Mouse (Mus musculus) WW6 (cell line): ENCODE measurements around the gene Stard9.

Experiments
- DNase-seq: peaks from one replicate; pipeline ENCODE4 v3.0.0-alpha.2; 2013; ENCODE audit warnings: low read depth, low spot score

Stard9 gene

DNA sequence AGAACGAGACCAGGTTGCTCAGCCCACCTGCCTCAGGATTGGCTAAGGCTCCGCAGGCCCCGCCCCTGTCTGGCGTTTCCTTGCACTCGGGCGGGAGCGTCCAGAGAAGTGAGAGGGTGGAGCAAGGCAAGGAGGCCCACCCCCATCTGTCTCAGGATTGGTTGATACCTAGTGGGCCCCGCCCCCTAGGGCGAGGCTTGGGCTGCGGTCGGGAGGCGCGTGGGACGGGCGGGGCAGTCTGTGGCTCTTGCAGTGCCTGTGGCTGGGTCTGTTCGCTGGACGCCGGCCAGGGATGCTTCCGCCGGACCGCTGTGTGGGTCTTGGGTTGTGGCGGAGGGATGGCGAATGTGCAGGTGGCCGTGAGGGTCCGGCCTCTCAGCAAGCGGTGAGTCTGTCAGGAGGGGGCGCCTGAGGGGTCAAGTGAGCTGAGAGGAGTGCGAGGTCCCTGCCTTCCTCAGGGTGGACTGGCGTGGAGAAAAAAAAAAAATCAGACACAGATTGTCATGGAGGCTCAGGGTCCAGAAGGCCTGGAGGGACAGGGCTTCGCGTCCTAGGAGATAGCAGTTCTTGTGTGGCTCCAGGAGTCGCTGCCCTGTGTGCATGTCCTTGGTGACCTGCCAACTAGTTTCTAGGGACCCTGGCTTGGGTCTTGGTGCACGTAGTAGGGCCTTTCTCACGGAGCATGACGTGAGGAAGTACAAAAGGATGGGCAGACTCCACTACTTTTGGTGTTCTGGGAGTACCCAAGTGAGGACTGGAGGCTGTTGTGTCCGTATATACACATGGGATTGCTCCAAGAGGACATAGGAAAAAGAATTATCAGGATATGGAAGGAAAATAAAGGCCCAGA, at the start of gene Stard9:
Stard9 (plus strand) TSS at position 236 of the 850 bp plus-strand sequence.
- DNase-seq, result peak; percentile 95

DNA sequence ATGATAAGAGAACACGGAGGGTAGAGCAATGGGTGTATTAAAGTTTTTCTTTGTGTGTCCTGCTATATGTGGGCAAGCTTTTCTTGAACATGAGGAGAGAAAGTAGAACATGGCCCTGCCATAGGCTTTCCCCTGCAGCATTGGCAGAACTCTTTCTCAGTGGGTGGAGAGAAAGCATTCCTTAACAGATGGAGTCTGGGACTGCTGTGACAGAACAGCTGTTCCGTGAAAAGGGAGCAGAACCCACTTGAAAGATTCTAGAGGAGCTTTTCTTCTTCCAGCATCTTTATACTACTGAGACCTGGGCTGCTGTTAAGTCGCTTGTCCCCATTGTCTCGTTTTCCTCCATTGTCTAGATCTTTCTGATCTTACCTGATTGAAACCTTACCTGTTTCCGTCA, 39.2 kb upstream of the Stard9 start:
- no peak for DNase-seq

DNA sequence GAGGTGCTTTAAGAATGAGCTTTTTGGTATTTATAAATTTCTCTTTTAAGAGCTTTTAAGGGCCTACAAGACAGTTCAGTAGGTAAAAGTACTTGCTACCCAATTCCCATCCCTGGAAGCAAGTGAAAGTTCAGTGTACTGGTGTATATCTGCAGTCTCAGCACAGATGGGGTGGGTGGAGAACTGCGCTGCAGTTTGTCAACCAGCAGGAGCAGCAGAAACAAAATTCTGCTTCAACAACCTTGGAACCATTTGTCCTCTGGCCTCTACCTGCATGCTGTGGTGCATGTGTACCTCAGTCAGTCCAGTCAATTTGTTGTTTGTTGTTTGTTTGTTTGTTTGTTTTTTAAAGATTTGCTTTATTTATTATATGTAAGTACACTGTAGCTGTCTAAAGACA, 36.7 kb upstream of the Stard9 start:
- no peak for DNase-seq

DNA sequence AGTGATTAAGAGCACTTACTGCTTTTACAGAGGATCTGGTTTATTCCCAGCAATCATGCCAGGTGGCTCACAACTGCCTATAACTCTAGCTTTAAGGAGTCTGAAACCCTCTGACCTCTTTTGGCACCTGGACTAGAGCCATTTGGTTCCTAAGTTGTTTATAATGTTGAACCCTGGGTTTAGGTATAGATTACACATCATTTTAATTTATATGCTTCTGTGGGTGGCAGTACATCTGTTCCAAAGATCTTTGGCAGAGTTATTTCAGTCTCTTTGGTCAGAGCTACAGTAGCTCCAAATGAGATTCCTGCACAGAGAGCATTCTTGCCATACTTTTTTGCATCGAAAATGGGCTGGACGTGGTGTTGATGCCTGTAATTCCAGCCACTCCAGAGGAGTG, 31.2 kb upstream of the Stard9 start:
- no peak for DNase-seq

DNA sequence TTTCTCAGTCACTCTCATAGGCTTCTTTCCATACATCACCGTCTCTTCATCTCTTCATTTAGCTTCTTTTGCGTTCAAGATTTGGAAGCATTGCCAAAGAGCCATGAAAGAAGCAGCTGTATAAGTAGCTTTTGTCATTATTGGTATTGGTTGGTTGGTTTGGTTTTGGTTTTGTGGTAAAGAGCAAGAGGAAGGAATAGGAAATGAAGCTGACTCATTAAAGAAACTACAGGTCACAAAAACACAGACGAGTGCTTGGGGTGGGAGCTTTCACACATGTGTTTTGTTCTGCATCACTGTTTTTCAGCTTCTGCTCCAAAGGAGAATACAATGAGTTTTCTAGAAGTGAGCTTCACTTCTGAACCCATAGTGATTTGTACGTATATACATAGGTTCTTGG, 29.4 kb upstream of the Stard9 start:
- no peak for DNase-seq

DNA sequence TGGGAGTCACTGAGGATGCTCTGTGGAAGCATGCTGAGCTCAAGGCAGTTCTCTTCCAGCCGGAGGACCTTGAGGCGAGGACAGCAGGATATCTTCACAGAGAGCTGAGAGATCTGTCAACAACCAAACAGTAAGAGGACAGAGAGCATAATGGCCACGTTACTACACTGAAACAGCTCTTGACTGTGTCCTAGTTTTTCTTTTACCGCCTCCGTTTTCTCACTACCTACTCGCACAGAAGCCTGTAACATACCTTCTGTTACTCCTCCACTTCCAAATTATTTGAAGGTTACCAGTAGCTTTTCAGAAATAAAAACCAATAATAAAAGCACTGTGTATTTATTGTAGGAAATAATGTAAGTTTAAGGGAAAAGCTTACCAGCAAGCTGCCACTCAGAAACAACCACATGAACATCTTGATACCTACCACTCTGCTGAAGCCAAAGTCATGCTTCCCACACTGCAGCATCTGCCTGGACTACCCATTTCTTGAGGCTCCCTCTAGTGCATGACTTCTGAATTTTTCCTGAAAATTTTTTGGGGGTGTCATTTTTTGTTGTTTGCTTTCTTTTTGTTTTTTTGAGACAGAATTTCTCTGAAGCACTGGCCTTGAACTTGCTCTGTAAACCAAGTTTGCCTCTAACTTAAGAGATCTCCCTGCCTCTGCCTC, 22.8 kb upstream of the Stard9 start:
- DNase-seq, result no peak

DNA sequence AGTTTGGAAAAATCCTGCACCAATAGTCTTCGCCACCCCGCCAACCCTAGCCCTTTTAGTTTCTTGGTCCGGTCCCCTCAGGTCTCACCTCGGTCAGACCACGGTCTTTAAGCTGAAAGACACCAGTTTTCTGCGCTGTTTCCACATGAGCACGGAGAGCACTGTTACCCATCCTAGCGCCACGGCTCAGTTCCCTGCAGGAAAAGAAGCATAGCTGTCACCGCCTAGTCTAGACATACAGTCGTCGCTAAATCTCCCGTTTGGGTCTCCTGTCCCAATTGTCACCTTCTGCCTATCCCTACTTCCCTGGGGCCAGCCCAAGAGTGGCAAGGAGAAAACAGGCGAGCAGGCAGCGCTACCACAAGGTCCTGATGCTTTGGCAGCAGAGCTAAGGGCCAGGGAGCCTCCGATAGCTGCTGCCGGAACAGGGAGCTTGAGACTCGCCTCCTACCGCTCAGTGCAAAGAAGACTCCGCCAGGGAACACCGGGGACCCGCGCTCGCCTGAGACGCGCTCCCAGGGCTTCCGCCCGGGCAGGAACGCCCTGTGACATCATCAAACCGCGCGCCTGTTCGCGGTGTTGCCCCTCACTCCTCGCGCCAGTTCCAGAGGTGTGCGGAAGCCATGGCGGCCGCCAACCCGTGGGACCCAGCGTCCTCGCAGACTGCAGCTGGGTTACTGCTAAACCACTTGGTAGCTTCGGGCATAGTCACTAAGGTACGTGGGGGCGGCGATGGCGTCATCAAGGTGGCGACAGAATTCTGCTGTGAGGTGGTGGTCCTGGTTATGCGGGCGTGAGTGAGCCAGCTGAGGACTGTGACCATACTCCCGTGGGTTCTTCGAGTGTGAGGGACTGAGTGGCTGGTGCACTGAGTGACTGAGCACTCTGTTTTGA, 19.8 kb upstream of the Stard9 start, which contains the start of the genes Haus2 and Lrrc57:
Haus2 (plus strand) TSS at position 554 of the 894 bp plus-strand sequence.
Lrrc57 (minus strand) TSS at position 691 of the 894 bp plus-strand sequence.
- DNase-seq, result peak; percentile 92

DNA sequence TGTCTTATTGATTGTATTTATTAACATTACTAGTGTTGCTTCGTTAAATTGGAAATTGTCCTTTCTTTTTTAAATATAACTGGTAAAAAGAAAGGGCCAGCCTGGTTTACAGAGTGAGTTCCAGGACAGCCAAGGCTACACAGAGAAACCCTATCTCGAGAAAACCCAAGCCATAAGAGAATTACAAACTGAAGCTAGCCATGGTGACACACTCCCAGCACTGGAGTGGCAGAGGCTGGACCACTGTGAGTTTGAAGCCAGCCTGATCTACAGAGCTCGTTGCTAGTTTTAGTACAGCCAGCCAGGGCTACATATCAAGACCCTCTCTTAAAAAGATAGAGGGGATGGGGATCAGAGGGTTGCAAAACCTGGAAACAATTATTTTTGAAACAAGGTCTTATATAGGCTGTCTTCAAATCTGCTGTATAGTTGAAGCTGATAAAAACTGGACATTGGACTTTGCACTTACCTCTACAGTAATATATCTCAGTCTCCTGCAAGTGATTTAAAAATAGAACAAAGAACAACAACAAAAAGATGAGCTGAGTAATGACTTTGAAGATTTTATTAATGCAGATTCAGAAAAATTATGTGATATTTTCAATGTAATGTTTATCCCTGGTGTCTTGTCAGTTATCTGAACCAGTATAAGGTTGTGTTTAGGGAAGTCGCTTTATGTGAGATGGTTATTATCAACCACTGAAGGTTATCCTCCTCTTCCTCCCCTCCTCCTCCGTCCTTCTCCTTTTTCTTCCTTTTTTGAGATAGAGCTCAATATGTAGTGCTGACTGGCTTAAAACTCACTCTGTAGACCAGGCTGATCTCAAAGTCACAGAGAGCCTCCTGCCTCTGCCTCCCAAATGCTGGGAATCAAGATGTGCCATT, 12.4 kb upstream of the Stard9 start:
- no peak for DNase-seq

DNA sequence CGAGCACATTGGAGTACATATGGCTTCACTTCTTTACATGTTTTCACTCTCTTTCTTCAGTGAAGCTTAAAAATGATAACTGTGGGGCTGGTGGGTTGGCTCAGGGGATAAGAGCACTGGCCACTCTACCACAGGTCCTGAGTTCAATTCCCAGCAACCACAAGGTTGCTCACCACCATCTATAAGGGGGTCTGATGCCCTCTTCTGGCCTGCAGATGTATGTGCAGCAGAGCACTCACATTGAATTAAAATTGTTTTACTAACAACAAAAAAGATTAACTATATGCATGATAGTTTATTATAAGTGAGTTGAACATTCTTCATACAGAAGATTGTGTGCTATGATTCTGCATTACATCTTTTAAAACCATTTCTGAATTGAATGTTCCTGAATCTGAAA, 9.4 kb upstream of the Stard9 start:
- DNase-seq, result no peak

DNA sequence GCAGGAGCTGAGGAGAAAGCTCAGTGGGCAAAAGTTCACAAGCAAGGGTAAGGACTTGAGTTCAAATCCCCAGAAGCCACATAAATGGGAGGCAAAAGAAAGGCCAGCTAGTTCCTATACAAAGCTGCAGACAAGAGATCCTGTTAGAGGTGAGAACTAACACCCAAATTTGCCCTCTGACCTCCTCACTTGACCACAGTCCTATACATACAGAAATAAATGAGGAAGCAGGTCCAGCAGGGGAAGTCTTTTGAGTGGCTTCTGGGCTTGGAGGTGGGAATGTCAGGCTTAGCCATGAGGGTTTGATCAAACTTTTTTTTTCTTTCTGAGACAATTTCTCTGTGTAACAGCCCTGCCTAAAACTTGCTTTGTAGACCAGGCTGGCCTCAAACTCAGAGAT, 6.0 kb upstream of the Stard9 start:
- DNase-seq, result no peak

DNA sequence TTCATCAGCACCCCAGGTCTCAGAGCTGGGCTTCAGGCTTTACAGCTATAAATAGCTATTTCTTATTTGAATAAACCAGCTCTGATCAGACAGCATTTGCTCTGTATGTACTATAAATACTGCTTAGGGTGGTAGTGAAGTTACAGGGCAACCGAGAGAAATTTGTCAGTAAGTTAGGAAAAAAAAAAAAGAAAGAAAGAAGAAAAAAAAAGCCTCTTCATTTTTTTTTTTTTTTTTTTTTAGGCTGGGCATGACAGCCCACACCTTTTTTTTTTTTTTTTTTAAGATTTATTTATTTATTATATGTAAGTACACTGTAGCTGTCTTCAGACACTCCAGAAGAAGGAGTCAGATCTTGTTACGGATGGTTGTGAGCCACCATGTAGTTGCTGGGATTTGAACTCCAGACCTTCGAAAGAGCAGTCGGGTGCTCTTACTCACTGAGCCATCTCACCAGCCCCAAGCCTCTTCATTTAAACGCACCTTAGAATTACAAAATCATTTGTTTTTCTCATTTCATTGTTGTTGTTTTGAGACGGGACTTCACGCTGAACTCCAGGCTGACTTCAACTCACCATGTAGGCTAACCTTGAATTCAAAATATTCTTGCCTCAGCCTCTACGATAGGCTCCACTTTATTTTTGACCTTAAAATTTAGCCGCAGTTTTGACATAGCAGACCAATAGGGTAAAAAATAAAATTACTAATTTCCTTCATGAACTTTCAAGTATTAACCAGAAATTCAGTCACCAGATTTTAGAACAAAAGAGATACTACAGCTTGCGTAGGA, 650 bp upstream of the Stard9 start:
- DNase-seq, result no peak

DNA sequence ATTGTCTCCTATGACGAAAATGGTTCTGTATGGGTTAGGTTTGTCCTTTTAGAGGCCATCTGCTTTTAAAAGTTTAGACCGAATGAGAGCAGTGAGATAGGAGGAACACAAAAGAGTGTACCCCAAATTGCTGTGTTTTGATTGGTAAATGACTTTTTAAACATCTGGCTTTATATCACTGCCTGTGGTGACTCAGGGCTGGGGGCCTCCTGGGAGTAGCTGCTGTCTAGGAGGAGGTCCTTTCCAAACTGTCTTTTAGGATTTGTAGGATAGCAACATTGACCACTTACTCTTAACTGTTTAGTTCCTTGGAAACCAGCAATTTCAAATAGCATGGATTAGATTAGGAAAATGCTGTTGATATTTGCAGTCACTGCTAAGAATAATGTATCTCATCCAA, 1.3 kb downstream of the Stard9 start:
- DNase-seq, result no peak

DNA sequence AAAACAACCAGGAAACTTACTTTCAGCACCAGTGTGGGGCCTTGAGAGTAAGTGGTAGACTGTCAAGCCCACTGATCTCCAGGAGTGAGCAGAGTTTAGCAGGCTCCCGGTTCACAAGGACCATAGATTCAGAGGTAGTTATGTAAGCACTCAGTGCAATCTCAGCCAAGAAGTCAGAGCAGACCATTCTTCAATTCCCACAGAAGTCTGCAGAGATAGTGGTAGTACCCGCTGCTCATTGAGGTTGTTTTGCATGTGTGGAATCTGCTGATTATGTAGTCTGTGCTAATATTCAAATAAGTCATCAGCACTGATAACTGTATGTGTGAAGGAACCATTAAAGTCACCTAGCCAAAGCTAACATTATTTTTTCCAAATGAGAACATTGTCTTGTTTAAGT, 1.7 kb downstream of the Stard9 start:
- no peak for DNase-seq

DNA sequence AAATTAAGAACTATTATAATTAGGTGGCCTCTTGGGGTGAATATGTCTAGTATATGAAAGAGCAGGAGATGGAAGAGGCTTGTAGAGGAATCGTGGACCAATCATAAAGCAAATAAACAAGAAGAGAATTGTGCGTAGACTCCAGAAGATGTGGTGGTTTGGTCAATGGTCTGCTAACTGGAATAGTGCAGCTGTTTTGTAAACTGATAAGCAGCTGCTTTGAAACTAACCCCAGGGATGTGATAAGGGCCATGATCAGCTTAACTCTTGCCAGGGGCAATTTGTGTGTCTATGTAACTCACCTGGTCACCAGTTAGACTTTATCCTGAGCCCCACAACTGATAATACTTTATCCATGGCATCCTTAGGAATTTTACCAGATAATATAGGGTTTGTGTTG, 2.6 kb downstream of the Stard9 start:
- no peak for DNase-seq

DNA sequence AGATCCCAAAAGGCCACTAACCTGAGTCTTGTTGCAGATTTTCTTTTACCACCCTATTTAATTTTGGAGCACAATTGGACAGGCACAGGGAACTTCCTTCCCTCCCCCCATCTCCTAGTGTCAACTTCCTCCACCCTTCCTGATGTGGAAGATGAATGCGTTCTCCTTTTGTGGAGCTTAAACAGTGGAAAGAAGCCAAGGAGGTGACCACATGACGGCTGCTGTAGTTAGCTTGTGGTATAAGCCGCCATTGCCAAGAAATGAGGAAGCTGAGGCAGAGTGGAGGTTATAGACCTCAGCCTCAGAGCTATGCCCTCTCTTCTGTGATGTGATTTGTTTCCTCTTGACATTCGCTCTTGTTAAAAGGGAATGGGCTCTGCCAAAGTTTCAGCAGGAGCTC, 3.0 kb downstream of the Stard9 start:
- DNase-seq, result no peak

DNA sequence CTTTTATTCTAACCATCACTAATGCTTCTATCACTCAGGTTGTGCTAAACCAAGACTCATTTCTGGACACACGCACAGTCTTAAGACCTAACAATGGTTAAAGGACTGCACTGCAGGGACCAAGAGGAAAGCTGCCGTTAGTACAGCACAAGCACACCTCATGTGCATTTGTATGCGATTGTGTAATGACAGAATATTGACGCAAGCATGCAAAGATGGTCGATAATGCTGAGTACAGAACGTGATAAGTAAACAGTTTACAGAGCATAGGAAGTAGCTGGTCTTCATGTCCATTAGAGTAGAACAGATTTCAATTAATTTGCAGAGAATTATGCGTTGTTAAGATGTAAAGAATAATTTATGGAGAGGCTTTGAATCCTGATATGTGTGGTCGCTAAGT, 11.9 kb downstream of the Stard9 start:
- DNase-seq, result no peak

DNA sequence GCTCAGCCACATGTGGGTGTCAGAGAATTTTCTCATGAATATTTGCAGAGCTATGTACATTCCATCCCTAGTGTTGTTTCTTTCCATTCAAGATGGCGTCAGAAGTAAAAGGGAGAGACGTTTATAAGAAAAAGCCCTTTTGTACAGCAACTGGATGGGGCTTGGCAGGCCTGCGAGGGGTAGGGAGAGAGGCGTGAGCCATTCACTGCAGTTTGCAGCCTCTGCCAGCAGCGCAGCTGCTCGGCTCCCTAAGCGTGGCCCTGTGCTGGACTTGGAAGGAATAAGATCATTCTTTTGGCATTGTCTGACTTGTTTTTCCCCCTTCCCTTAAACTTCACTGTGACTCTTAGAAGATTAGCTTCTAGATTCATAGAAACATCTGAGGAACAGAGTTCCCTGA, 14.9 kb downstream of the Stard9 start:
- DNase-seq, result no peak

DNA sequence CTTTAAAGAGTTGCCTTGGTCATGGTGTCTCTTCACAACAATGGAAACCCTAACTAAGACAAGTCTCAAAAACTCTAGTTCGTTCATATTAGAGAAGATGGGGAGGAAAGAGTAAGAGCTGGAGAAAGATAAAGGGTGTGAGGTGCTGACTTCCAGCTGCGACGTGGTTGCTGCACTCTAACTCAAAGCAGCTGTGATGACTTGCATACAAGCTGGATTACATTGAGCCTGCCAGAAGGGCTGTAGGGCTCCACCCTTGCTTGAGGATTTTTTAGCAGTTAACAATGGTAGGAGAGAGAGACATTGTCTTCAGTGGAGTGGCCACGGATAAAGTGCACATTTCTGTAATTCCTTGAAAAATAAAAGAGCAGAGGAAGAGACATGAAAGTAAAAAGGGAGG, 17.9 kb downstream of the Stard9 start:
- DNase-seq, result no peak

DNA sequence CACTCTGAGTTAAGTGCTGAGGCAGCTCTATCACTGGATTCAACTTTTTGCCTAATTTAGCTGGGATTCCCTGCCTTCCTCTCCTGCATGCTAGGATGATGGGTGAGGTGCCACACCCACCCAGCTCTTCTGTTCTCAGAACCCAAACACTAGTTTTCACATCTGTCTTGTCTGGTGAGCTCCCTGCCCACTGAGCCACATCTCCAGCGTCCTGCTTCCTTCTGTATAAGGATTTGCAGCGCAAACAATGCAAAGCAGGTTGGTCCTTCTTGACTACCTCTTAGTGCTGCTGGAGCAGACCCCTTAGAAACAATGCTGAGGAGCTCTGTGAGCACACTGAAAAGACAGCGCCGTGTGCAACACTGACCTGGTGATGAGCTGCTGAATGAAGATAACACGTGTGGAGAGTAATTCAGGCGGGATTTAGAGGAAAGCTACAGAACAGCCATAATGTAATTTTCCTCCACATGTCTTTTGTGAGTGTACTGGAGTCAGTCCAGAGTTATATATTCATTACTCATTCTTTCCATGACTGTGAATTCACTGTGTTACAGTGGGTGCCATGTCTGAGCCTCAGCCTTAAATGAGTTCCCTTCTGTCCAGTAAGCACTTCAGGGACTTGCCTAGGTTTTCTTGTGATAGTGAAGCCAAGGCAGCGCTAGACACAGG, 23.5 kb downstream of the Stard9 start:
- DNase-seq, result no peak

DNA sequence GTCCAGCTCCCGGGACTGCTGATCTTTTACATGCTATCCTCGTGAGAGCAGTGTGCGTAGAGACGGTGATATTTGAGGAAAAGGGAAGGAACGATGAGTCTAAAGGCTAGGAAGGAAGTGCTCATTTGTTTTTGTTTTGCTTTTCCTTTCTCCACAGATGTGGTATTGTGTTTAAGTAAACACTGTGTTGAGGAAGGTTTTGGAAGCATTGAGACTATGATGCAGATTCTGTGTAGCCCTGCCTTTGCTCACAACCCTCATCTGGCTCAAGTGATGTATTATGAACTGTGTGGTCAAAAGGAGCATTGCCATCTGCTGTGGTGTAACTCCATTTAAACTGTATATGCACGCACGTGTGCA, 24.0 kb downstream of the Stard9 start:
- DNase-seq, result no peak
